Mouse (Mus musculus) myocyte (in vitro differentiated cells): Measurements from ENCODE around the gene Gamt.

Experiments used
- CEBPB ChIP-seq: IDR thresholded peaks from 2 replicates; pipeline ENCODE4 v1.6.1; 2011; ENCODE audit warnings: mild to moderate bottlenecking, moderate library complexity; ENCODE audit not compliant: poor library complexity, insufficient read depth, severe bottlenecking
- E2F4 ChIP-seq: IDR thresholded peaks from one replicate; pipeline ENCODE4 v1.6.1; 2011; ENCODE audit warnings: mild to moderate bottlenecking, control low read depth, moderate library complexity; ENCODE audit not compliant: insufficient read depth
- MAX ChIP-seq: IDR thresholded peaks from one replicate; pipeline ENCODE4 v1.6.1; 2011; ENCODE audit warnings: low read depth, mild to moderate bottlenecking, control low read depth
- MYOD1 ChIP-seq, 3 experiments: IDR thresholded peaks; one replicate each; pipeline ENCODE4 v1.6.1; 2011; ENCODE audit warnings: control low read depth in 2 of 3, low read depth in 2 of 3, mild to moderate bottlenecking in 2 of 3, moderate library complexity in 1 of 3; ENCODE audit not compliant: insufficient read length in 2 of 3, control insufficient read depth in 1 of 3
- MYOG ChIP-seq, 3 experiments: IDR thresholded peaks; one replicate each; pipeline ENCODE4 v1.6.1; 2011; ENCODE audit warnings: control low read depth in 2 of 3, low read depth in 2 of 3, mild to moderate bottlenecking in 2 of 3; ENCODE audit not compliant: insufficient read length in 2 of 3, control insufficient read depth in 1 of 3, insufficient read depth in 1 of 3
- POLR2A ChIP-seq: IDR thresholded peaks from one replicate; pipeline ENCODE4 v1.6.1; 2011; ENCODE audit warnings: low read depth, mild to moderate bottlenecking, control low read depth, moderate library complexity; ENCODE audit not compliant: insufficient read length
- POLR2AphosphoS2 ChIP-seq: IDR thresholded peaks from one replicate; pipeline ENCODE4 v1.6.1; 2011; ENCODE audit warnings: low read depth, control low read depth; ENCODE audit not compliant: insufficient read length
- SRF ChIP-seq: IDR thresholded peaks from one replicate; pipeline ENCODE4 v1.6.1; 2011; ENCODE audit warnings: low read depth; ENCODE audit not compliant: control insufficient read depth, insufficient read length
- TCF12 ChIP-seq: IDR thresholded peaks from one replicate; pipeline ENCODE4 v1.6.1; 2011; ENCODE audit warnings: mild to moderate bottlenecking, control low read depth; ENCODE audit not compliant: poor library complexity, insufficient read depth, severe bottlenecking
- TCF3 ChIP-seq: IDR thresholded peaks from one replicate; pipeline ENCODE4 v1.6.1; 2011; ENCODE audit warnings: low read depth, control low read depth; ENCODE audit not compliant: insufficient read length
- USF1 ChIP-seq: IDR thresholded peaks from one replicate; pipeline ENCODE4 v1.6.1; 2011; ENCODE audit warnings: low read depth, mild to moderate bottlenecking, control low read depth, moderate library complexity

DNA sequence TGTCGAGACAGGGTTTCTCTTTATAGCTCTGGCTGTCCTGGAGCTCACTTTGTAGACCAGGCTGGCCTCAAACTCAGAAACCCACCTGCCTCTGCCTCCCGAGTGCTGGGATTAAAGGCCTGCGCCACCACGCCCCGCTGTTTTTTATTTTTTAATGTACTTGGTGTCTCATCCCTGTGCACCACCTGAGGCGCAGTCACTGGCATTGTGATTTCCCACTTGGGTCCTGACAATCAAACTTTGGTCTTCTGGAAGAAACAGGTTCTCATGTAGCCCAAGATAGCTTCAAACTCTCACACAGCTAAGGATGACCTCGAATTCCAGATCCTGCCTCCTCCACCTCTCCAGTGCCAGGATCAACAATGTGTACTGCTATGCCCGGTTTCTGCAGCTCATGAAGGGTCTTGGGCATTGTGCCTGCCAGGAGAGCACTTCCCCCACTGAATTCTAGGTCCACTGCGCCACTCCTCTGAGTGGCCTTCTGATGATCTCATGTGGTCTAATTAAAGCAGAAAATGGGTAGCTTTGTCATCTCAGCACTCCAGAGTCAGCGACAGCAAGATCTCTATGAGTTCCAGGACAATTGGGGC lies 2.1 kb upstream of the Gamt start:
- no peak for TF ChIP-seq POLR2A
- TF ChIP-seq POLR2AphosphoS2 = no peak
- TF ChIP-seq MYOD1 (IDR thresholded peaks at IDR 0.05; ENCODE audit: control insufficient read depth in 1 of 3, insufficient read length in 2 of 3, low read depth in 2 of 3) = no peak
- no peak for TF ChIP-seq MAX
- TF ChIP-seq TCF3 = no peak
- no peak for TF ChIP-seq USF1
- no peak for TF ChIP-seq TCF12
- TF ChIP-seq CEBPB = no peak
- TF ChIP-seq SRF = no peak
- TF ChIP-seq MYOG (IDR thresholded peaks at IDR 0.05; ENCODE audit: control insufficient read depth in 1 of 3, insufficient read depth in 1 of 3, insufficient read length in 2 of 3, low read depth in 2 of 3) = no peak
- TF ChIP-seq E2F4 = no peak
